Mouse (Mus musculus): ENCODE results near the gene Gpatch8.

- TF ChIP-seq GATA1 (IDR thresholded peaks at IDR 0.05; ENCODE audit: low read length) (no peak), TAL1 (IDR thresholded peaks at IDR 0.05; ENCODE audit: low read length) (no peak)
Measured at GRCm38 (mm10) chr11:102440255-102440654, 115.9 kb downstream of the Gpatch8 start.
